Mouse (Mus musculus) limb, embryonic 14.5 days (tissue): ENCODE data around the gene Sh3bp2. TPM values are rescaled to one million over a fixed set of nuclear protein-coding genes. Genes with fewer than 3 reads are reported as not detected.

Experiments used
- ATAC-seq: fragments of 200-750 bp; cut with Nextera tagmentation; 2 replicates; pipeline ENCODE4 v1.8.0; 2017; ENCODE audit warnings: low read depth, moderate number of reproducible peaks, moderate TSS enrichment; ENCODE audit not compliant: low FRiP score
- DNase-seq: peaks from one replicate; pipeline ENCODE4 v3.0.0-alpha.2; 2015; ENCODE audit warnings: low spot score
- H3K27ac ChIP-seq: fragments of 300-500 bp; sonication (generic); replicated peaks from 2 replicates; pipeline ENCODE4 v1.5.1; 2014; ENCODE audit warnings: low read depth, mild to moderate bottlenecking, low read length, moderate library complexity, mixed read lengths
- H3K27me3 ChIP-seq: fragments of 300-500 bp; sonication (generic); 2 replicates; pipeline ENCODE4 v1.6.1; 2014; ENCODE audit warnings: low read length, mixed read lengths; ENCODE audit not compliant: control insufficient read depth, insufficient read depth
- H3K36me3 ChIP-seq: fragments of 300-500 bp; sonication (generic); 2 replicates; pipeline ENCODE4 v1.6.1; 2014; ENCODE audit warnings: mild to moderate bottlenecking, low read length, moderate library complexity, mixed read lengths; ENCODE audit not compliant: control insufficient read depth, insufficient read depth
- H3K4me1 ChIP-seq: fragments of 300-500 bp; sonication (generic); 2 replicates; pipeline ENCODE4 v1.6.1; 2014; ENCODE audit warnings: antibody characterized with exemption, low read length, mixed read lengths; ENCODE audit not compliant: control insufficient read depth, insufficient read depth
- H3K4me2 ChIP-seq: fragments of 300-500 bp; sonication (generic); replicated peaks from 2 replicates; pipeline ENCODE4 v1.6.1; 2014; ENCODE audit warnings: low read depth, mild to moderate bottlenecking, low read length, moderate library complexity; ENCODE audit not compliant: severe bottlenecking
- H3K4me3 ChIP-seq: fragments of 300-500 bp; sonication (generic); replicated peaks from 2 replicates; pipeline ENCODE4 v1.5.1; 2014; ENCODE audit warnings: low read length
- H3K9ac ChIP-seq: fragments of 300-500 bp; sonication (generic); 2 replicates; pipeline ENCODE4 v1.6.1; 2014; ENCODE audit warnings: mild to moderate bottlenecking, low read depth, low read length, moderate library complexity; ENCODE audit not compliant: severe bottlenecking
- H3K9me3 ChIP-seq: fragments of 300-500 bp; sonication (generic); 2 replicates; pipeline ENCODE4 v1.6.1; 2016; ENCODE audit warnings: low read length; ENCODE audit not compliant: control insufficient read depth
- POLR2A ChIP-seq: fragments of 200-500 bp; IDR thresholded peaks from 2 replicates; pipeline ENCODE4 v1.8.0; 2012; ENCODE audit warnings: inconsistent platforms, mild to moderate bottlenecking, moderate library complexity, borderline replicate concordance; ENCODE audit not compliant: insufficient read depth, insufficient read length; ENCODE audit errors: extremely low read depth
- WGBS: fragments of 180-500 bp; shearing (Covaris S2); extraction: QIAGEN DNeasy Blood & Tissue Kit; methylation state at CpG from one replicate; pipeline ENCODE4 v1.1.7; 2014; 5-methylcytosine and 5-hydroxymethylcytosine counted together
- polyA plus RNA-seq, 2 experiments: library from polyadenylated mRNA; depleted of rRNA in 1 of 2; stranded (reverse) in 1 of 2; unstranded in 1 of 2; fragments of >200 nt; fragmentation: Nextera tagmentation in 1 of 2; extraction: Ambion mirVana in 1 of 2; gene quantifications; 2 replicates each; pipeline versions ENCODE4 v1.2.1 to v1.2.3; 2012 to 2014

The Sh3bp2 gene
- polyA plus RNA-seq, 2 experiments: 12.6 to 17.9 TPM

DNA sequence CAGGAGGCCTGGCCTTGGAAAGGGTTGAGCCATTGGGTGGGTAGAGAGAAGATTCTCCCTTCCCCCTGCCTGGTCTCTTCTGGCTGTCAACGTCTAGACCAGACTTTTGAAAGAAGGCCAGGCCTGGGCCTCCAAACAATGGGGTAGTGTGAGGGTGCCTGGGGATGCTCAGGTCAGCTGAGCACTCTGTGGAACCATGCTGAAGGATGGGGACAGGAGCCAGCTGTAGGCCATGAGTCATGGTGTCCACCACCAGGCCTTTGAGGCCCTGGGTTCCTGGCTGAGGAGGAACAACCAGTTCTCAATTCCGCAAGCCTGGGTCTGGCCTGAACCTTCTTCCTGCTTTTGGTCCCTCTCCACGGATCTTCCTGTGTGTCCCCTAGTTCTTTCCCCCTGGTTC, 8.2 kb downstream of the Sh3bp2 start:
- Histone ChIP-seq H3K4me1 (no peaks in the 10 kb centered on the region), H3K4me2 (no peak overlapping the region), H3K27me3 (no peaks in the 10 kb centered on the region), H3K9ac (no peak overlapping the region), H3K36me3 (no peaks in the 10 kb centered on the region), H3K27ac (no peak overlapping the region), H3K9me3 (no peaks in the 10 kb centered on the region), H3K4me3 (no peak overlapping the region)
- 78% methylated on average over 3 of the region's 3 CpGs for WGBS
- TF ChIP-seq POLR2A: no peak
- no peak for ATAC-seq
- no peak for DNase-seq

DNA sequence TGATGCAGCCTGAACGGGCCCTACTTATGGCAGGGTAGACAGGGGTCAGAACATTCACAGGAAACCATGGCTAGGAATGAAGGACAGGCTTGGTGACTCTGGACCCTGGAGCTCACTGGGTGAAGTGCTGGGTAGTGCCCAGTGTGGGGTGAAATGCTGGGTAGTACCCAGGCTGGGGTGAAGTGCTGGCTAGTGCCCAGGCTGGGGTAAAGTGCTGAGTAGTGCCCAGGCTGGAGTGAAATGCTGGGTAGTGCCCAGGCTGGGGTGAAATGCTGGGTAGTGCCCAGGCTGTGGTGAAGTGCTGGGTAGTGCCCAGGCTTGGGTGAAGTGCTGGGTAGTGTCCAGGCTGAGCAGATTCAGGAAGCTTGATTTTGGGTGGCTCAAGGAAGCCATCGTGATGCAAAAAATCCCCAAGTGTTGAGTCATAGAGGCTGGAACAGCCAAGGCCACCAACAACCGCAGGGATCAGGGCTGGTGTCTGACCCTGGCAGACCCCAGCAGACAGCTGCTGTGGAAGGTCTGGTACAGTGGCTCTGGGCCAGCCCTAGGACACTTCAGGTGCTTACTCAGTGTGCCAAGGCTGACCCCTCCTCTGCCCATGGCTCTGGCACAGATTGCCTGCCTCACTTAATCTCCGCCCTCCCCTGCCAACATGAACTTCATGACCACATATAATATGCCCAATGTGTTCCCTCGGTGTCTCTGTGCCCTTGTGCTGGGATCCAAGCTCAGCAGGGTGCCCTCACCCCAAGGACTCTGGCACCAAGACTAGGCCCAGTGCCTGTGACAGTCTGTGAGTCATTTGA, 9.3 kb downstream of the Sh3bp2 start:
- no peak overlapping the region for H3K4me3 ChIP-seq
- H3K27me3 ChIP-seq: no peaks in the 10 kb centered on the region
- ATAC-seq (no peak), DNase-seq (no peak)
- no peaks in the 10 kb centered on the region for H3K4me1 ChIP-seq
- H3K27ac ChIP-seq: no peak overlapping the region
- no peak for TF ChIP-seq POLR2A
- no peak overlapping the region for H3K4me2 ChIP-seq
- H3K9me3 ChIP-seq: no peaks in the 10 kb centered on the region
- 81% methylated on average over 5 of the region's 5 CpGs for WGBS
- no peaks in the 10 kb centered on the region for H3K36me3 ChIP-seq
- H3K9ac ChIP-seq: no peak overlapping the region

DNA sequence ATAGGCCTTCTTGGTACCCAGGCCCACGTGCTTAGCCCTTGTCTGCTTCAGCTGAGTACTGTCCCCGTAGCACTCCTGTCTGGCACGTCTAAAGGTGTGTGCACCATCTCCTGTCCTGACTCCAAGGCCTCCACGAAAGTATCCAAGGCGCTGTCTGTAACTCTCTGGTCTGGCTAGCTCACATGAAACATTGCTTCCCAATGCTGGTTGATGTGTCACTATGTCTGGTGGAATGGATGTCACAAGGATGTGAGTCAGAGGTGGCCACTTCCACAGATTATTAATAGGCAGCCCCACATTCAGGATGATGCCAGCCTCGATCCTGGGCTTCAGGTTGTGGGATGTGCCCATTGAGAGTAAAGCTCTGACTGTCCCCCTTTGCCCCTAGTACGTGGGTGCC, 10.2 kb downstream of the Sh3bp2 start:
- WGBS: 79% methylated on average over 7 of the region's 7 CpGs
- Histone ChIP-seq H3K4me1 (no peaks in the 10 kb centered on the region), H3K4me2 (no peak overlapping the region), H3K27ac (no peak overlapping the region), H3K27me3 (no peaks in the 10 kb centered on the region), H3K9me3 (no peaks in the 10 kb centered on the region), H3K4me3 (no peak overlapping the region), H3K9ac (no peak overlapping the region), H3K36me3 (no peaks in the 10 kb centered on the region)
- DNase-seq (no peak), ATAC-seq (no peak)
- no peak for TF ChIP-seq POLR2A

DNA sequence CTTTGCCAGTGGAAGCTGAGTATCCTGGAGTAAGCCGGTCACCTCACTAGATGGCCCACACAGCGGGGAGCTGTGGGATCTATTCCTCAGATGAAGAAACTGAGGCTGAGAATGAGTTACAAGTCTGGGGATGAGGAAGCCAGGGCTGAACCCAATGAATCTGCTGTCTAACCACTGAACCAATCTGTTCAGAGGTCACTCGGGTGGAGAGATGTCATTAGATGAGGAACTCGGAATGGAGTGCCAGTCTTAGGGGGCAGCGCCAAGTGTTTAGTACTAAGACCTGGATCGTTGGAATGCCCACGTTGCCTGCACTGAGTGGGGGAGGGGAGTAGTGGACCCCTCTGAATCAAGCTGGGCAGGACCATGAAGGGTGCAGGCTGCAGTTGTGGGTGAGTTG, 12.4 kb downstream of the Sh3bp2 start:
- WGBS: 72% methylated on average over 7 of the region's 7 CpGs
- Histone ChIP-seq H3K36me3 (no peaks in the 10 kb centered on the region), H3K4me1 (no peaks in the 10 kb centered on the region), H3K4me2 (no peak overlapping the region), H3K4me3 (no peak overlapping the region), H3K27me3 (no peaks in the 10 kb centered on the region), H3K27ac (no peak overlapping the region), H3K9ac (no peak overlapping the region), H3K9me3 (no peaks in the 10 kb centered on the region)
- DNase-seq (no peak), ATAC-seq (no peak)
- no peak for TF ChIP-seq POLR2A

DNA sequence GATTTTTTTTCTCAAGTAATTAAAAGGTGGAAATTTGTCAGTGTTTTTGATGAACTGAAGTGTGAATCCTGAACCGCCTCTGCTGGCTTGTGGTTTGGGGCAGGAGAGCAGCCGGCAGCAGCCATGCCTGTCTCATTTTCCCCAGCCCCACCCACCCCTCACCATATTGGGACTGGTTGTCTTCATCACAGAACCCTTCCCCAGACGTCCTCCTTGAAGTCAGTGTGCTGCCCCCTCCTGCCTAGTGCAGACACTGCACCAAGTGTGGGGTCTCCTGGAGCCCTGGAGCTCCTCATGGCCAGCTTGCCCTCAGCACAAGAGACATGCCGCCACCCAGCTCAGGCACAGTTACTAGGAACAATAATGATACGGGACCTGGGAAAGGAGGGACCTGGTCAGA, 12.9 kb downstream of the Sh3bp2 start:
- Histone ChIP-seq H3K9me3 (no peaks in the 10 kb centered on the region), H3K4me2 (no peak overlapping the region), H3K27me3 (no peaks in the 10 kb centered on the region), H3K9ac (no peak overlapping the region), H3K4me3 (no peak overlapping the region), H3K27ac (no peak overlapping the region), H3K36me3 (no peaks in the 10 kb centered on the region), H3K4me1 (no peaks in the 10 kb centered on the region)
- no peak for ATAC-seq
- DNase-seq: no peak
- 24% methylated on average over 4 of the region's 5 CpGs for WGBS
- TF ChIP-seq POLR2A: no peak

DNA sequence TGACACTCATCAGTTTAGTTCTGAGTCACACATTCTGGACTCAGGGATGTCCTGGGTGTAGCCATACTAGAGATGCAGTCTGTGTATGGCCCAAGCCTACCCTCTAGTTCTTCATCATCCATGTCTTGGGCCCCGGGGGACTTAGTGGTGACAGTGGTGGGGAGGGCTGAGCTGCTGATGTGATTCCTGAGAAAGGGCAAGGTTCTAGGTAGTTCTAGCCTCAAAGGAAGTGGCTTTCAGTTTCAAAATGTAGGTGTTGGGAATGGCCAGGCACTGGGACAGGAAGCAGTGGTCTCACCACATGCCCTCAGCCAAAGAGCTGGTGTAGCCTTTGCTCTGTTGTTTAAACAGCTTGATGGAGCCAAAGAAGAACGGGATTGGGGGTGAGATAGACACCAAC, 13.5 kb downstream of the Sh3bp2 start:
- WGBS: 87% methylated on average over 2 of the region's 2 CpGs
- Histone ChIP-seq H3K36me3 (no peaks in the 10 kb centered on the region), H3K27me3 (no peaks in the 10 kb centered on the region), H3K9ac (no peak overlapping the region), H3K4me1 (no peaks in the 10 kb centered on the region), H3K9me3 (no peaks in the 10 kb centered on the region), H3K4me2 (no peak overlapping the region), H3K4me3 (no peak overlapping the region), H3K27ac (no peak overlapping the region)
- DNase-seq: no peak
- no peak for TF ChIP-seq POLR2A
- ATAC-seq: no peak
